Mouse (Mus musculus) left cerebral cortex, postnatal 25 days (tissue): ENCODE results near the gene Slc22a2. TPM values are rescaled to one million over a fixed set of nuclear protein-coding genes. Genes with fewer than 3 reads are reported as not detected.
"Not testable (repeated sequence)": the region's sequence is repeated elsewhere in the genome, so short reads cannot be mapped to it uniquely, and the experiment has no call there.

ENCODE experiments used
- DNase-seq, 2 experiments: peaks; one replicate each; pipeline ENCODE4 v3.0.0; 2022; ENCODE audit warnings: low spot score in 2 of 2, mixed read lengths in 1 of 2
- intact Hi-C: fragments of 180-260 bp; cut with DNase I; formaldehyde crosslinking; loops from one replicate; pipeline ENCODE4 v1.15.1; 2025
- total RNA-seq, 2 experiments: library from RNA; stranded (reverse); gene quantifications; 2 replicates each; pipeline ENCODE4 v1.2.3; 2021

Gene Slc22a2
- 1 to 10 TPM in 1 of 2 experiments, under 1 TPM in 1; 0.96 to 1.1 TPM for total RNA-seq

GRCm38 (mm10) chr17:12583991-12584390 lies at the start of gene Slc22a2:
Gene Slc22a2 (plus strand): TSS chr17:12584132.
- DNase-seq, result no peak
- intact Hi-C loops, result no loop called here

DNA sequence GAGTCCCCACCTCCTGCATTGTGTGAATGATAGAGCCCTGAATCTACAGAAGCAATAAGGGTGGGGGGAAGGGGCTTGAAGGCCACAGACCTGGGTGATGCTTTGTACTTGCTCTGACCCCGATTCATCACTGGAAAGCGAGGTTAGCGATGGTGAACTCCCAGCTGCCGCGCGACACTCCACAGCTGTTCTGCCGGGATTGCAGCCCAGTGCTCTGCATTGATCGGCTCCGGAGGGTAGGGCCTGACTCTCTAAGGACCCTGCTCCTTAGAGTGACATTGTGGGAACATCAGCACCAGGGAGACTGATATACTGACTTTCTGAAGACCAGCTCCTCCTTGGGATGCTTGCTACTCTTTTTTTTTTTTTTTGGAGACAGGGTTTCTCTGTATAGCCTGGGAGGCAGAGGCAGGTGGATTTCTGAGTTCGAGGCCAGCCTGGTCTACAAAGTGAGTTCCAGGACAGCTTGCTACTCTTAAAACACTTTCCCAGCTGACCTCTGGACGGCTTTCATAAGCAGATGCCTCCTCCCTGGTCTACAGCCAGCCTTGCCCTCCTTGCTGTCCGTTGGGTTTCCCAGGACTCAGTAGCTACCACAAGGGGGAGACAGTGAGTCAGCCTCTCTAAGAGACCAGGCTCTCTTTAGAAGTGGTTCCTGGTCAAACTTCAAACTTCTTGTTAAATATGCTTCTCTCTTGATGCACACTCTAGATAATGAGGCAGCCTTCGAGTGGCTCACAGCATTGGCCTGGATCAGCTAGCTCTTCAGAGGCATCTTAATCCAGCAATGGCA lies 49.4 kb upstream of the Slc22a2 start:
- intact Hi-C loops, result loop anchor here (1.0 to 2.0 kb wide), 2 partner anchors 126 to 276 kb away; no protein-coding TSS in a partner anchor
- DNase-seq, result peak; percentile 47 to 74

- DNase-seq, result no peak
- intact Hi-C loops, result no loop called here
Measured at GRCm38 (mm10) chr17:12562215-12562614, 21.7 kb upstream of the Slc22a2 start.

DNA sequence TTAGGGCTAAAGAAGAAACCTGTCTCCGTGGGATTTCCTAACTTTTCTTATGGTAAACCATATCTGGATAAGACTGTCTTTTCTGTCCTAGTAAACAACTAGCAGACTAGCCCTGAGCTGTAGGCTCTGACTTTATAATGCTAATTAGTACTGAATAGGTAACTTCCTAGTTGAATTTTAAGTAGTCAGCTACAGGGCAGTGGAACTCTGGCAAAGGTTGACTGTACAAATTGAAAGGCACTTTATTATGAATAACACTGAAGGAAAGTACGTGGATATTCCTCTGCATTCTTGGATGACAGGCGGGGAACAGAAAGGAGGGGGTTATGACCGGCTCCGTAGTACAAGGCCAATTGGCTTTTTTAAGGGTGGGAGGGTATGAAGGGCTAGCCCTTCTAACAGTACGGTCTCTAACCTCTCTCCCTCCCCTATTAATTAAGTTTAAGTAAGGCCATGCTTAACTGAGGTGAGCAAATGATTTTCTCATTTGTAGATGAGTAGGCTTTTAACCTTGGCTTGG lies 19.4 kb upstream of the Slc22a2 start:
- DNase-seq, intact Hi-C loops: not testable (repeated sequence)

DNA sequence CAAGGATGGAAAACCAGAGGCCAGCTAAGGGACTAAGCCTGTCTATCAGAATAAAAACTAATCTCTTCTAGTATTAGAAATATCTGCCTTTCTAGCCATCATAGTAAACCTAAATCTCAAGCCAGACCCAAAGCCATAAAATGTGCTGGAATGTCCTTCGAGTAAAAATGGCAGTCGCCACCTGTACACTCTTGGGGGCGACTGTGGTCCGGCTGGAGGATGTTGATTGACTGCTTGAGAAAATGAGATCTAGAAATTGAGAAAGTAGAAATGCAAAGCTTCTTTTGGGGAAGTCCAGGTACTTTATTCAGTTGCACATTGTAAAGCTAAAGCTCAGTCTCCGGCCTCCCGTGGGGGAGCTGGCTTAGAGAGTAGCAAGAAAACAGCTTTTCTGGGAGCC lies 18.5 kb upstream of the Slc22a2 start:
- intact Hi-C loops, result no loop called here
- DNase-seq, result no peak

GRCm38 (mm10) chr17:12571316-12571715 lies 12.6 kb upstream of the Slc22a2 start:
- DNase-seq, result no peak
- intact Hi-C loops, result no loop called here

DNA sequence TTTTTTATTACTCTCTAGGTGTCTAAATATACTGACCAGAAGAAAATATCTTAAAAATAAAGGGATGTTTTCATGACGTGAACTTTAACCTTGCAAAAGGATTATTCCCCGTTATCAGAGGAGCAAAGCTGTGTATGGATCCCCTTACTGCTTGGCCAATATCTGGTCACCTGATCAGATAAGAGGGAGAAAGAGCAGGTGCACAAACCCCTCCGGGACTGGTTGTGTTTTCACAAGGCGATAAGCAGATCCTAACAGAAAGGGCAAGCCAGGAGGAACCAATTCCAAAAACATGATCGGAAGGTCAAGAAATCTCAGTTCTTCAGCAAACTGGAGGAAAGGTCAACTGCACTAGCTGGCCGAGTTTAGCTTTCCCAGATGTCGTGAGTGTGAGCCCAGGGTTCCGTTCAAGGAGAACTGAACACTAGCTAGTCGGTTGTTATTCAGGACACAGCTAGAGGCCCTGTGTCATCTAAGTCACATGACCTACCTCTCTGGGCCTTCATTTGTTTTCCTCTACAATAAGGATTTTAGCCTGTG lies 11.9 kb upstream of the Slc22a2 start:
- DNase-seq, result no peak
- intact Hi-C loops, result no loop called here

GRCm38 (mm10) chr17:12575391-12575790 lies 8.5 kb upstream of the Slc22a2 start:
- DNase-seq, result no peak
- intact Hi-C loops, result no loop called here

DNA sequence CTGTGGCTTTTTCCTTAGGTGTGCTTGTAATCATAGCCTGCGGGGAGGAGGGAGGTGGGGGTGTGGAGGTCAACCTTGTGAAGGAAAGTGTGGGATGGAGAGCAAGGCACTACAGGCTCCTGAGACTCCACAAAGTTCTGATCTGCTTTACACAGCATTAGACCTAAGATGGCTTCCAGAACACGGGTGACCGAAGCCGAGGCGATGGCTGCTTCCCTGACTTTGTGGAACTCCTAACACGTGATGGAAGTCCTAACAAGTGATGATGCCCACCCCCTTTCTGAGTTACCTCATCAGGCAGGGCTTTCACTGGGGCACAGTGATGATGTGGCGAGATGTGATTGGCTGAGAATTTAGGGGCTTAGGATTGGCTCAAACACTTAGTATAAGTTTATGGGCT lies 6.8 kb upstream of the Slc22a2 start:
- no peak for DNase-seq
- intact Hi-C loops, result no loop called here

GRCm38 (mm10) chr17:12585366-12585765 lies 1.4 kb downstream of the Slc22a2 start:
- intact Hi-C loops, result no loop called here
- no peak for DNase-seq

DNA sequence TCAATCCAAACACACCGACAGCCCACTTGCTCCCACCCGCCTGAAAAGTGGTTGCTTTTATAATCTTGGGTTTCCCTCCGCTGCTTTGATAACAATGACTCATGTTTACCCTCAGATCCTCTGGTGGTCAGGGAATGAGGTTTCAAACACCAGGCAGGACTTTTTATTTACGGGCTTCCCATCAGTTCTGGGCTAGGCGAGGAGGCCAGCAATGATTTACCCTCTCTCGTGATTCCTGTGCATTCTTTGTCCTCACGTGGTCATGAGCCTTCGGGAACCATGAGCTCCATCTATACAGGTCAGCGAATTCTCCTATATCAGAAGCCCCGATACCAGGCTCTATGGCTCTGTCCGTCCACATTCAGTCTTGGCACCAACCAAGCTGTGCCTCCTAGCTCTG lies 3.0 kb downstream of the Slc22a2 start:
- no peak for DNase-seq
- intact Hi-C loops, result no loop called here

DNA sequence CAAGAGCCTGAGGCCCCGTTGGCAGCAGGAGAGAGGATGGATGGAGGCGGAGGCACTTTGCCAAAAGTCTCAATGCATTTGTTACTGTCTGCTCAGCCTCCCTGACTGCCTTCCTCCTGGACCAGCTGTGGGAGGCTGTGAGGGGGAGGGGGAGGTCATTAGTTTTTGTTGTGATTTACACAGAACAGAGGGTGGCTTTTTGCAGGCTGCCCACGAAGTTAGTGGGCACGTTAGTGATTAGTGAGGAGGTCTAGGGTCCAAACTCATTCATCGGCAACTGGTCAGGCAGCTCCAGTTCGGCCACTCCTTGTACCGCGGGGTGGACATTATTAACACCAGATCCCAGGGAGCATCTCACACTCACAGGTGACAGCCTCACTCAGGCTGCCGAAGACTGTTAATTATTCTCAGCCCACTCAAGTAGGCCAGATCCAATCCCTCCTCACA lies 4.9 kb downstream of the Slc22a2 start:
- intact Hi-C loops, result no loop called here
- DNase-seq, result peak in 1 of 2 experiments; percentile 11

DNA sequence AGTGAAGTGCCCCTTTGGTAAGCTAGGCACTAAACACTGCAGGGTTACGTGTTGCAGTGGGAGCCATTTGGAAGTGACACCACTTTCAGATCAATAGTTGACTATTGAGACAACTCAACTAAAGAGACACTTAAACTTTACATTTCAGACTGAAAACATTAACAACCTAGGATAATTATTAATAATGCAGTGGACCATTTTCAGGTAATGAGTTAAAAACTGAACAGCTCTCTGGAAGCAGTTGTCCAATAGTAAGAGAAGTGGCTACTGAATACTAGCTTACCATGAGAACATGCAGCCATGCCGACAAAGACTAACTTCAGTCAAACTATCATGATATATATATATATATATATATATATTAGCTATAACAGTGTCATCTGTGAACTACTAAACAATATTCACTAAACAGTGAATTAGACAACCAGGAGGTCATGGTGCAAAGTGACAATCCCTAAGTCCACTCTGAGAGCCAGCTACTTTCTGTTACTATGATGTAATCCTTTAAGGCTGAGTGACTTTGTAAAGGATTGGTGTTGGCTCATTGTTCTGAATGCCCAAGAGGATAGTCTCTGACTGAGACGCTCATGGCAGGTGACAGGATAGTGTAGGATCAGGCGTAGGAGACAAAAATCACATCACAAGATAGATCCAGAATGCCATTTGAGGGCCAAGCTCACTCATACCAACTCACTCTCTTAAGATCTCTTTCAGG lies 7.1 kb downstream of the Slc22a2 start:
- intact Hi-C loops, result no loop called here
- DNase-seq, result no peak

DNA sequence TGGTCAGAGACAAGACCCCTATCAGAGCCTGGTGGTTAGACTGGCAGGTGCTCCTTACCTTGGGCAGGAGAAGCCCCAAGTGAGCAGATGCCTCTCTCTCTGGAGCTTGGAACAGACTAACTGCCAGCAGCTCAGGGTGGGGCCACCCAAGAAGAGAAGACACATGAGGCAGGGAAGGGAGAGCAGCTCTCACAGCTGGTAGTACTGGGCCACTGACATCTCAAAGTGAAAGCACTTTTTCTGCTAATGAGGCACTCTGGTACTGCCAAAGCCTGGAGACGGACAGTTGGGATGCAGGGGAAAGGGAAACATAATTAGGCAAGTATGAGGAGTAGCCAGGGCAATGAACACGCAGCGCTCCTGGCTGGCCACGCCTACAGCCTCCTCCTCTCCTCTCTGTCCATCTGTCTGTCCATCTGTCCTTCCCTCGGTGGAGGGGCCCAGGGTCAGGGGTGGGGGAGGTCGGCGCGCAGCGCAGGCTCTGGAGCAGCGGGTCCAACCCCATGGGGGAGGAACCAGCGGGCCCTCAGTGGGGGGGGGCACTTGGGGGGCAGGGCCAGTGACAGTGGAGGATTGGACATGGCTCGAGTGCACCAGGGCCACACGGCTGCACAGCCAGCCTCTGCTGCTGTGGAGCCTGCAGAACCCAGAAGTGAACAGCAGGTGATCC lies 12.0 kb downstream of the Slc22a2 start:
- intact Hi-C loops, result no loop called here
- DNase-seq, result no peak

- no peak for DNase-seq
- intact Hi-C loops, result no loop called here
Measured at GRCm38 (mm10) chr17:12606634-12607033, 22.7 kb downstream of the Slc22a2 start.

DNA sequence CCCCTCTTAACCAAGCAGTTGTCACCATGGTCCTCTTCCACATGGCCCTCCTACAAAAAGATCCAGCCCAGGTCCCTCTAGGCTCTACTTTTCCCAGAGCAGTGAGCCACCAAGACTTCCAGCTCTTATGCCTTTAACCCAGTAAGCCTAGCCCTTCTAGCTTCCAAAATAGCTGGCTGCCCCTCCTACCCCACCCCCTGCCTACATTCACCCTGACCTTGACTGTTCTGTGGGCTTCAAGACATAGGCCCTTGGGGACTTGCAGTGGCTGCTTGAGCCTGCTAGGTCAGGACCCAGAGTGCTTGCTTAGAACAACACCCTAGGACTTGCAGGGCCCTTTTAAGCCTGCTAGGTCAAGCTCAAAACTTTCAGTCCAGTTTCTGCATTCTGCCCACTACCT lies 23.3 kb downstream of the Slc22a2 start:
- intact Hi-C loops, result no loop called here
- no peak for DNase-seq

GRCm38 (mm10) chr17:12614511-12615385 lies 30.8 kb downstream of the Slc22a2 start:
- DNase-seq, result no peak
- intact Hi-C loops, result no loop called here

- no peak for DNase-seq
- intact Hi-C loops, result no loop called here
Measured at GRCm38 (mm10) chr17:12615429-12615828, 31.5 kb downstream of the Slc22a2 start.

DNA sequence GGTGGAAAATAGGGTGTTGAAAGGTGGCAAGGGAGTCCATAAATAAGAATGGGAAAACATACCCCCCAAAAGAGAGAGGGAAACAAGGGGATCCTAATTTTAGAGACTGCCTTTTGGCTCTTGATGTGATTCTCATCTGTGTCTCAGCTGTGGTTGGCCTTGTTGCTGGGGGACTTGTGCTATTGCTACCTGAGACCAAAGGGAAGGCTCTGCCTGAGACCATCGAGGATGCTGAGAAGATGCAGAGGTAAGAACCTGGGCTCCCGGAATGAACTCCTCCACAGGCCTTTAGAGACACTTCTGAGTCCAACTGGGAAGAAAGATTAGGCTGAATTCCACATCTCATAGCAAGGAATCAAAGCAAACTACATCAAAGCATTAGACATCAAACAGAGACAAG lies 35.7 kb downstream of the Slc22a2 start:
- DNase-seq, result no peak
- intact Hi-C loops, result no loop called here
